Mouse (Mus musculus) kidney, postnatal 14 days (tissue): ENCODE measurements at regions not wholly inside any gene's neighbourhood (a gene's known extent, or its start where the extent isn't known, plus 50 kb on each side); places are given as distances from the start of the nearest gene placed in this dataset.
A peak's percentile ranks its signal among the peaks of the same experiment; 100 is the strongest.
"Not testable (repeated sequence)": the region's sequence is repeated elsewhere in the genome, so short reads cannot be mapped to it uniquely, and the experiment has no call there.

ENCODE experiments used
- DNase-seq: peaks from one replicate; pipeline ENCODE4 v3.0.0; 2022; ENCODE audit warnings: mixed read lengths

- DNase-seq, result no peak
Measured at GRCm38 (mm10) chr3:134330943-134331342, 94.7 kb downstream of the Cxxc4 start.

- DNase-seq, result no peak
Measured at GRCm38 (mm10) chr3:134331499-134332153, 95.3 kb downstream of the Cxxc4 start.

- DNase-seq, result not testable (repeated sequence)
Measured at GRCm38 (mm10) chr3:134339093-134339695, 102.9 kb downstream of the Cxxc4 start.

GRCm38 (mm10) chr3:134365948-134366347, 129.7 kb downstream of the Cxxc4 start:
- DNase-seq, result no peak

- no peak for DNase-seq
Measured at GRCm38 (mm10) chr3:134366761-134367160, 130.5 kb downstream of the Cxxc4 start.

- DNase-seq, result no peak
Measured at GRCm38 (mm10) chr3:134368591-134368990, 132.3 kb downstream of the Cxxc4 start.

- DNase-seq, result no peak
Measured at GRCm38 (mm10) chr3:134369126-134369525, 132.8 kb downstream of the Cxxc4 start.

GRCm38 (mm10) chr3:134379549-134379948, 143.3 kb downstream of the Cxxc4 start:
- no peak for DNase-seq

- DNase-seq, result no peak
Measured at GRCm38 (mm10) chr3:134390472-134391336, 154.4 kb downstream of the Cxxc4 start.

GRCm38 (mm10) chr3:134400395-134401090, 164.3 kb downstream of the Cxxc4 start:
- DNase-seq, result no peak

GRCm38 (mm10) chr3:134415606-134416328, 179.5 kb downstream of the Cxxc4 start:
- no peak for DNase-seq

GRCm38 (mm10) chr3:134427633-134428032, 191.3 kb downstream of the Cxxc4 start:
- DNase-seq, result no peak

GRCm38 (mm10) chr3:134466611-134467010, 230.3 kb downstream of the Cxxc4 start:
- no peak for DNase-seq

- no peak for DNase-seq
Measured at GRCm38 (mm10) chr3:134487280-134487679, 251.0 kb downstream of the Cxxc4 start.

GRCm38 (mm10) chr3:134489966-134490543, 253.8 kb downstream of the Cxxc4 start:
- no peak for DNase-seq

- DNase-seq, result no peak
Measured at GRCm38 (mm10) chr3:134509702-134510101, 273.4 kb downstream of the Cxxc4 start.

- DNase-seq, result no peak
Measured at GRCm38 (mm10) chr3:134525795-134526194, 289.5 kb downstream of the Cxxc4 start.

GRCm38 (mm10) chr3:134560144-134560543, 268.7 kb upstream of the Tacr3 start:
- no peak for DNase-seq

GRCm38 (mm10) chr3:134578759-134579158, 250.0 kb upstream of the Tacr3 start:
- DNase-seq, result no peak

- DNase-seq, result no peak
Measured at GRCm38 (mm10) chr3:134588630-134589029, 240.2 kb upstream of the Tacr3 start.

- DNase-seq, result peak; percentile 2
Measured at GRCm38 (mm10) chr3:134602919-134603318, 225.9 kb upstream of the Tacr3 start.

- peak; percentile 6 for DNase-seq
Measured at GRCm38 (mm10) chr3:134605356-134605771, 223.4 kb upstream of the Tacr3 start.
